Mouse (Mus musculus) adrenal gland, postnatal 4 days (tissue): ENCODE results near the gene Tvp23b. TPM values are rescaled to one million over a fixed set of nuclear protein-coding genes. Genes with fewer than 3 reads are reported as not detected.

Experiments used
- DNase-seq, 2 experiments: peaks; one replicate each; pipeline ENCODE4 v3.0.0; 2021 to 2022; ENCODE audit warnings: low spot score in 2 of 2, mixed read lengths in 2 of 2
- total RNA-seq, 2 experiments: library from RNA; stranded (reverse); gene quantifications; 2 replicates each; pipeline ENCODE4 v1.2.3; 2021

Tvp23b gene
- total RNA-seq, 2 experiments from 2014 or later, result 34.4 to 41.1 TPM

- DNase-seq, result no peak
Measured at GRCm38 (mm10) chr11:62938921-62939320, 59.7 kb downstream of the Tvp23b start.

DNA sequence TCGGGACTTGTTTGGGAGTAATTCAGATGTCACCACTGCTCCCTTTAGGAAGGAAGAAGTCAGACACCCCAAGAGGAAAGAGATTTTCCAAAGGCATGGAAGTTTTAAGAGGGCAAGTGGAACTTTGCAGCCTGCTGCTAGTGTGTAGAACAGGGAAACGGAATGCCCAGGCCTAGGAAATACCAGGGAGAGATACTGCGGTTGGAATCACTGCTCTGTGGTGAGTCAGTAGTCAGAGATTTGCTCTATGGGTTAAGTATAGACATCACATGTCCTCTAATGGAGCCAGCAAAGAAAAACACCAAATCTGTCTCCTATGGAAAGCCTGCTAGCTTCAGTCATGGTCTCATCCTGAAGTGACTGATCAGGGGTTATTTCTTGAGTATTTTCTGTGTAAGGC is 60.9 kb downstream of the Tvp23b start:
- no peak for DNase-seq

GRCm38 (mm10) chr11:62943538-62943937 is 64.3 kb downstream of the Tvp23b start:
- no peak for DNase-seq

DNA sequence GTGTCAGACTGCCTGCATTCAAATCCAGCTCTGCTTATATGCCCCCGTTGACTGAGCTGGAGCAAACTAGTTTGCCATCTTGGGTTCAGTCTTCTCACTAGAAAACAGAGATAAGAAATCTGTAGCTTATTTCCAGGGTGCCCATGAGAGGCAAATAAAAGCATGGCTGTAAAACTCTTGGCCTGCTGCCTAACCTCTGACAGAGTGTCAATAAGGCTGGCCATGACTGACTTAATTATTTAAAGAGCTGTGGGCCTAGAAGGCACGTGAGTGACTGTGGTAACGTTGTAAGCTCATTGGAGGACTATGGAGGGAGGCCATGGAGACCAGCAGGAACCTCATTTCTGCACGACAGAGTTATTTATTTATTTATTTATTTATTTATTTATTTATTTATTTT is 66.3 kb downstream of the Tvp23b start:
- DNase-seq, result no peak

- DNase-seq, result no peak
Measured at GRCm38 (mm10) chr11:62949548-62949947, 70.3 kb downstream of the Tvp23b start.

DNA sequence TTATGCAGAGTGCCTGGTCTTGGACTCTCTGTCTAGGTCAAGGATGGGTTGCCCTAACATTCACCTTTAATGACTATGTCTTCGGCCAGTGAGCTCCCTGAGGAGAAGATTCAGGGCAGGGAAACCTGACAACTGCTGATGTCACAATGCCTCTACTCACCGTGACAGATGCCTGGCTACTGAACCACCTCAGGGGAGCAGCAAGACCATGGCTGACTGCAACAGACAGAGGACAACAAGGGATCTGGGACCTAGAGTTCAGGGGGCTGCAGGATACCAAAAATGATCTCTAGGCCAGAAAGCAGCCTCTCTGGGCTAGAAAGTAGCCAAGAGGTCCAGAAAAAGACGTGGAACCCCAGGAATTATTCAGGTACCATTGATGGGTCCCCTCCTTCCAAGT is 71.8 kb downstream of the Tvp23b start, which contains the start of gene Cdrt4:
Gene Cdrt4 (plus strand): TSS at position 182 of the 400 bp plus-strand sequence.
- DNase-seq, result no peak

DNA sequence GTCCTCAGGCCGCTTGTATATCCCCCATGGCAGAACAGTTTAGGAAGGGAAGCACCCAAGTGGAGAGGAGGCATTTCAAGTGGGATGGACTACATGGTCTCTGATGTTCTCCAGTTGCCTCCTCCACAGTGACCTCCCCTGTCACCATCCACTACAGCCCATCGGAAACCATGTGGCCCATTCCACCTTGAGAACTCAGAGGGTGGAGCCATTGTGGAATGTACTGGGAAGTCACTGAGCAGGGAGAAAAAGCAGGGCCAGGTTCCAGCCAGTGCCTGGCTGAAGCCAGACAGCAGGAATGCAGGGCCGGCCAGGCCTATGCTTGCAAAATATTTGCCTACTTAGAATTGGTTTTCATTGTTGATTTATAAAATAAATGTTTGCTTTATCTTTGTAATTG is 75.5 kb downstream of the Tvp23b start:
- DNase-seq, result no peak

GRCm38 (mm10) chr11:62955186-62955585 is 75.9 kb downstream of the Tvp23b start:
- DNase-seq, result no peak

DNA sequence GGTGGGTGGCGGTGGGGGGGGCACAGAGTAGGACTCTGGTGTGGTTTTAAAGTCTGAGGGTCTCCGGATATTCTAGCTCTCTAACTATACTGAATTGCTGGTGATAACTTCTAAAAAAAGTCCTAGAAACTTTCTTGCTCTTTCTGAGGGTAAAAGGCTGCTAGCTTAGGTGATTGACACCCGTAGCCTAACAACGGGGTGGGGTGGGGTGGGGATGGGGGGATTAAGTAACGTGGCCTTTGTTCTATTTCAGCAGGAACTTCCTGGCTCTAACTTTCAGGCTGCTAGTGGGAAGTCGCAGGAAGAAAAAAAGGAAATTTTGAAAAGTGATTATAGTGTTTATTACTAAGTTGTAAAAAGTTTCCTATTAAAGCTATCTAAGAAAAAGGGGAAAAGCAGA is 76.5 kb downstream of the Tvp23b start:
- DNase-seq, result no peak

DNA sequence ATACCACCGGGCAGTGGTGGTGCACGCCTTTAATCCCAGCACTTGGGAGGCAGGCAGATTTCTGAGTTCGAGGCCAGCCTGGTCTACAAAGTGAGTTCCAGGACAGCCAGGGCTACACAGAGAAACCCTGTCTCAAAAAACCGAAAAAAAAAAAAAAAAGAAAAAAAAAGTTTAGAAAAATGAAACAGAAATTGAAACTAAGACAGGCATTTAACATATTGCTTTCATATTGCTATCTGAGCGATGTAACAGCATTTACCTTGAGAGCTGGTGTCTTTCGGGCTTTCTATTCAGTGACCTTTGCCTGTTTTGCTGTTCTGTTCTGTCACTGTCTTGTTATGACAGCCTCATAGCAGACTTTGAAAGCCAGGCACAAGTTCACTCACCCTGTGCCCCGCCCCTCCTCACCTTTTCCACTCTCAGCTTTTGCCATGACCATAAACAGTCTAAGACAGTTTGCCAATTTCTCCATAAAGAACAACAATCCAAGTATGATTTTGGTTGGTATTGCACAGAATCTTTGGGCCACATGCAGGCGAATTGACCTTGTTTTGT is 78.4 kb downstream of the Tvp23b start:
- DNase-seq, result no peak

DNA sequence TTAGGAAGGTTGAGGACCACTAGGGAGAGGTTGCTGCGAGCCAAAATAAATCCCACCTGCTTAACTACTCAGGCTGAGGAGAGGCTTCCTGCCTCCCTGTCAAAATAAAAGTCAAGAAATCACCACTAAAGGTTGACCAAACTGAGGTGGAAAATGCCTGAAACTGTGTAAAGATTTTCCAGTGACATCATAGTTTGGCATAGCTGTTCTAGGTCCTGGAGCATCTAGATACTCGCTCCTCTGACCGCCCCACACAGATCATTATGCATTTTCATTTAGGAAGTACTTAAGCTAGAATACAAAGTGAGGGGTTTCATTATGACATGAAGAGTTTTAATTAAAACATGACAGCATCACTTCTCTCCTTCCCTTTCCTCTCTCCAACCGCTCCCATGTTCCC is 84.0 kb downstream of the Tvp23b start:
- DNase-seq, result no peak

GRCm38 (mm10) chr11:62966424-62966764 is 87.1 kb downstream of the Tvp23b start:
- no peak for DNase-seq

Other genes with a start within 250 kb of the Tvp23b start
- gene Lrrc75a, start 230.9 kb upstream of the Tvp23b start, total RNA-seq, result 10 to 100 TPM; 47.8 to 53.0 TPM
- gene Mmgt2, start 230.8 kb upstream of the Tvp23b start, total RNA-seq, result 10 to 100 TPM; 49.0 to 53.5 TPM
- gene Zfp287, start 147.6 kb upstream of the Tvp23b start, total RNA-seq, result 1 to 10 TPM; 8.1 to 8.5 TPM
- gene Gm10428, start 126.4 kb upstream of the Tvp23b start, total RNA-seq, result not detected
- 10 to 100 TPM in 1 of 2 experiments, 1 to 10 TPM in 1; 8.9 to 11.0 TPM for gene Zfp286, start 90.0 kb upstream of the Tvp23b start, total RNA-seq
- 10 to 100 TPM in 1 of 2 experiments, 1 to 10 TPM in 1; 9.9 to 11.7 TPM for gene Trim16, start 59.2 kb upstream of the Tvp23b start, total RNA-seq
- gene Fbxw10, start 32.4 kb upstream of the Tvp23b start, total RNA-seq, result 1 to 10 TPM; 2.0 to 2.5 TPM
- under 1 TPM in 1 of 2 experiments, not detected in 1; 0.73 TPM for gene Cdrt4, start 71.7 kb downstream of the Tvp23b start, total RNA-seq
- not detected for gene Tekt3, start 182.2 kb downstream of the Tvp23b start, total RNA-seq
- 100 to 1,000 TPM; 159 to 178 TPM for gene Pmp22, start 249.5 kb downstream of the Tvp23b start, total RNA-seq